Mouse (Mus musculus): Measurements from ENCODE around the gene Hdgf.

Hdgf gene

GRCm38 (mm10) chr3:87945781-87946540 is 39.8 kb downstream of the Hdgf start:
- DNase-seq (ENCODE audit: low spot score): no peak

- DNase-seq (ENCODE audit: low spot score): no peak
Observed at GRCm38 (mm10) chr3:87946541-87946860, 40.4 kb downstream of the Hdgf start.

GRCm38 (mm10) chr3:87947056-87947810 is 41.1 kb downstream of the Hdgf start:
- DNase-seq (ENCODE audit: low spot score): no peak

- DNase-seq (ENCODE audit: low spot score): no peak
Observed at GRCm38 (mm10) chr3:87947811-87948199, 41.7 kb downstream of the Hdgf start.

GRCm38 (mm10) chr3:87948378-87949265 is 42.5 kb downstream of the Hdgf start, which contains the start of gene Crabp2:
Crabp2 (plus strand) TSS chr3:87948666.
- no peak for DNase-seq (ENCODE audit: low spot score)

- DNase-seq (ENCODE audit: low spot score): no peak
Observed at GRCm38 (mm10) chr3:87949266-87949954, 43.3 kb downstream of the Hdgf start.

- DNase-seq (ENCODE audit: low spot score): no peak
Observed at GRCm38 (mm10) chr3:87949955-87950515, 43.9 kb downstream of the Hdgf start.

GRCm38 (mm10) chr3:87951946-87952345 is 45.8 kb downstream of the Hdgf start:
- no peak for DNase-seq (ENCODE audit: low spot score)

GRCm38 (mm10) chr3:87952440-87952839 is 46.3 kb downstream of the Hdgf start:
- no peak for DNase-seq (ENCODE audit: low spot score)

- DNase-seq (ENCODE audit: low spot score): no peak
Observed at GRCm38 (mm10) chr3:87958056-87958455, 51.9 kb downstream of the Hdgf start.

GRCm38 (mm10) chr3:87958476-87958875 is 52.4 kb downstream of the Hdgf start:
- DNase-seq (ENCODE audit: low spot score): no peak

GRCm38 (mm10) chr3:87958967-87959366 is 52.8 kb downstream of the Hdgf start:
- no peak for DNase-seq (ENCODE audit: low spot score)

GRCm38 (mm10) chr3:87959371-87959770 is 53.2 kb downstream of the Hdgf start:
- no peak for DNase-seq (ENCODE audit: low spot score)

GRCm38 (mm10) chr3:87960191-87960585 is 54.1 kb downstream of the Hdgf start:
- DNase-seq (ENCODE audit: low spot score): no peak

GRCm38 (mm10) chr3:87960586-87961191 is 54.6 kb downstream of the Hdgf start:
- DNase-seq (ENCODE audit: low spot score): peak; percentile 91

Data from testis, postnatal 10 days (tissue).